Mouse (Mus musculus) heart, embryonic 10.5 days (tissue): ENCODE results near the gene Efnb3. TPM values are rescaled to one million over a fixed set of nuclear protein-coding genes. Genes with fewer than 3 reads are reported as not detected.
"Not testable (repeated sequence)": the region's sequence is repeated elsewhere in the genome, so short reads cannot be mapped to it uniquely, and the experiment has no call there.

Source experiments
- DNase-seq: peaks from one replicate; pipeline ENCODE4 v3.0.0-alpha.2; 2017; ENCODE audit warnings: low spot score
- H3K27ac ChIP-seq: fragments of 300-500 bp; sonication (generic); 2 replicates; pipeline ENCODE4 v1.5.1; 2016; ENCODE audit warnings: mild to moderate bottlenecking
- H3K27me3 ChIP-seq: fragments of 300-500 bp; sonication (generic); 2 replicates; pipeline ENCODE4 v1.6.1; 2016; ENCODE audit warnings: mild to moderate bottlenecking; ENCODE audit not compliant: poor library complexity, insufficient read depth, severe bottlenecking
- H3K36me3 ChIP-seq: fragments of 300-500 bp; sonication (generic); 2 replicates; pipeline ENCODE4 v1.6.1; 2016; ENCODE audit warnings: mild to moderate bottlenecking, moderate library complexity
- H3K4me1 ChIP-seq: fragments of 300-500 bp; sonication (generic); 2 replicates; pipeline ENCODE4 v1.6.1; 2016; ENCODE audit warnings: mild to moderate bottlenecking
- H3K4me3 ChIP-seq: fragments of 300-500 bp; sonication (generic); 2 replicates; pipeline ENCODE4 v1.5.1; 2016; ENCODE audit warnings: mild to moderate bottlenecking, moderate library complexity
- H3K9me3 ChIP-seq: fragments of 300-500 bp; sonication (generic); 2 replicates; pipeline ENCODE4 v1.6.1; 2016; ENCODE audit warnings: mild to moderate bottlenecking, moderate library complexity
- whole genome bisulfite sequencing: fragments of 180-500 bp; shearing (Covaris S2); methylation state at CpG from one replicate; pipeline ENCODE4 v1.1.7; 2016; 5-methylcytosine and 5-hydroxymethylcytosine counted together
- polyA plus RNA-seq: library from polyadenylated mRNA; unstranded; fragments of >200 nt; fragmentation: Nextera tagmentation; extraction: Ambion mirVana; gene quantifications from 2 replicates; pipeline ENCODE4 v1.2.1, GENCODE M21; 2016

Efnb3 gene
- polyA plus RNA-seq, 1 experiment from 2014 or later: 61.0 TPM

GRCm38 (mm10) chr11:69557381-69557958 lies 2.5 kb downstream of the Efnb3 start:
- peaks cover 17% of the 10 kb centered on the region for H3K27me3 ChIP-seq
- no peaks in the 10 kb centered on the region for H3K9me3 ChIP-seq
- H3K27ac ChIP-seq: no peak overlapping the region
- H3K4me3 ChIP-seq: peak overlapping the region; percentile 76
- peaks cover 39% of the 10 kb centered on the region for H3K36me3 ChIP-seq
- H3K4me1 ChIP-seq: peaks cover 91% of the 10 kb centered on the region
- no peak for DNase-seq
- WGBS: 34% methylated on average over 14 of the region's 14 CpGs

DNA sequence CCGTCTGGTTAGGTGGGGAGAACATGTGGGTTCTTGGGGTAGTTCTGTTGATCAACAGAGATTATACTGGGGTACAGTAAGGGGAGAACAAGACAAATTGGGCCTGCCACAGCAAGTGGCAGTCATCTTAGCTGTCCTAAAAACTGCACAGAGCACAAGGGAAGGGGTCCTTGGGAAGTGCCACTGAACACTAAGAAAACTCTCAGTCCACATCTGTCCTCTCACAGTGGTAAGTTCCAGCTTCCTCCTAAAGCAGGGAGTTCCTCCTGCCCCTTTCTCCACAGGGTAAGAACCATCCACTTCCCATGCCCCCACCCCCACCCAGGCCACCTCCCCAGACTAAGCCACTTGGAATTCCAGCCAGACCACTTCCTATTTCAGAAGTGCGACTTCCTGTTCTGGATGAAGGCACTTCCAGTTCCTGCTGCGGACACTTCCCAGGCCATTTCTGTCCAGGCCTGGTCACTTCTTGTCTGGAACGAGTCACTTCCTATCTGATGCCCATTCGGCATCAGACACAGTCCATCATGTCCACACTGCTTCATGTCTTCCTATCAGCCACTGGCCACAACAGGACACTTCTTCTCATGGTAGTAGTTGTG lies 5.4 kb downstream of the Efnb3 start:
- peak overlapping the region; percentile 29; the same call in 1 of the 2 replicates for H3K27ac ChIP-seq
- peaks cover 25% of the 10 kb centered on the region for H3K27me3 ChIP-seq

DNA sequence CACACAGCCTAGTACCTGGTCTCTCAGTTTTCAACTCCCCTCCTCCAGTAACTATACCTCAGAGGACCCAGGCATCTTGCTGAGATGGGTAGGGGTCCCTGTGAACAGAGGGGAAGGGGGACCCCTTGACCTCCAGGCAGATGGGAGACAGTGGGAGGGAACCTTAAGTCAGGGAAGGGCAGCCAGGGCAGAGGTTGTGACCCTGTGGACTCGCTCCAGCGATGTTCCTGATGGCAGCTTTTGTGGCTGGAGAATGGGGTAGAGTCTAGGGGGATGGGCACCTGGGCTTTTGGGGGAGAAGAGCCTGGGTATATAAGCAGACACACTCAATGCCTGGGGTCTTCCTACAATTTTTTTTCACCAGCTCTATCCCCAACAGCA lies 6.7 kb downstream of the Efnb3 start:
- H3K27me3 ChIP-seq: peaks cover 38% of the 10 kb centered on the region
- no peak for DNase-seq
- peaks cover 30% of the 10 kb centered on the region for H3K36me3 ChIP-seq
- 17% methylated on average over 2 of the region's 2 CpGs for WGBS
- H3K4me3 ChIP-seq: no peak overlapping the region
- no peaks in the 10 kb centered on the region for H3K9me3 ChIP-seq
- peaks cover 58% of the 10 kb centered on the region for H3K4me1 ChIP-seq
- peak overlapping the region; percentile 42 for H3K27ac ChIP-seq

More for the DNA sequence above, 5.4 kb downstream of the Efnb3 start:
- Histone ChIP-seq H3K9me3 (no peaks in the 10 kb centered on the region), H3K4me3 (no peak overlapping the region), H3K4me1 (peaks cover 63% of the 10 kb centered on the region), H3K36me3 (peaks cover 30% of the 10 kb centered on the region)
- DNase-seq: no peak
- 65% methylated on average over 5 of the region's 5 CpGs for WGBS

- peaks cover 30% of the 10 kb centered on the region for H3K36me3 ChIP-seq
- H3K9me3 ChIP-seq: no peaks in the 10 kb centered on the region
- H3K4me1 ChIP-seq: peaks cover 56% of the 10 kb centered on the region
- peak overlapping the region; percentile 42 for H3K27ac ChIP-seq
- no peak overlapping the region for H3K4me3 ChIP-seq
- DNase-seq: no peak
- WGBS: 22% methylated on average over 14 of the region's 14 CpGs
- peaks cover 44% of the 10 kb centered on the region for H3K27me3 ChIP-seq
Measured at GRCm38 (mm10) chr11:69552622-69553340, 7.2 kb downstream of the Efnb3 start.

- H3K27ac ChIP-seq: no peak overlapping the region
- peaks cover 56% of the 10 kb centered on the region for H3K4me1 ChIP-seq
- WGBS: 76% methylated on average over 4 of the region's 4 CpGs
- DNase-seq: no peak
- peaks cover 22% of the 10 kb centered on the region for H3K36me3 ChIP-seq
- H3K4me3 ChIP-seq: no peak overlapping the region
- H3K9me3 ChIP-seq: no peaks in the 10 kb centered on the region
- peaks cover 38% of the 10 kb centered on the region for H3K27me3 ChIP-seq
Measured at GRCm38 (mm10) chr11:69551310-69551709, 8.7 kb downstream of the Efnb3 start.

- Histone ChIP-seq H3K27me3 (peaks cover 32% of the 10 kb centered on the region), H3K36me3 (peaks cover 1% of the 10 kb centered on the region; the same call in 1 of the 2 replicates), H3K9me3 (no peaks in the 10 kb centered on the region), H3K27ac (peak within 1 kb of the TSS; percentile 33; the same call in 1 of the 2 replicates), H3K4me3 (no peak within 1 kb of the TSS), H3K4me1 (peaks cover 49% of the 10 kb centered on the region)
- no peak for DNase-seq
- WGBS: 43% methylated on average over 12 of the region's 12 CpGs
Measured at GRCm38 (mm10) chr11:69549060-69549656, 10.8 kb downstream of the Efnb3 start, which contains the start of gene Dnah2. TSS of gene Dnah2 (minus strand) at chr11:69549110.

DNA sequence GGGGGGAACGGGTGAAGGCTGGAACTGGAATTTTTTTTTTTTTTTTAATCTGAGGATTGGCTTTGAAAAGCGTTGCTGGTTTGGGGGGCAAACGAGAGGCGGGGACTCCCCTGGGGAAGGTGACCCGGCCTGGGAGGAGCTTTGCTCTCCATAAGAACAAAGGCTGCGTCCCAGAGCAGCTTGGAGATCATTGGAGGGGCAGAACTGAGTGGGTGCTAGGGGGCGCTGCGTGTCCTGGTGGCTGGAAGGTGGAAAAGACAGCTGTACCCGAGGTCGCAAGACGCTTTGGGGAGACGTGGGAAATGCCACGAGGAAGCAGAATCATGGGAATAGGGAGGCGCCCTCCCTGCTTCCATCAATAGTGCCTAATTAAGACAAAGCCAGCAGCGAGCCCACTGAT lies 12.9 kb downstream of the Efnb3 start:
- peak overlapping the region; percentile 92 for H3K27ac ChIP-seq
- H3K36me3 ChIP-seq: no peaks in the 10 kb centered on the region
- no peak for DNase-seq
- no peaks in the 10 kb centered on the region for H3K9me3 ChIP-seq
- H3K27me3 ChIP-seq: peaks cover 34% of the 10 kb centered on the region
- peaks cover 37% of the 10 kb centered on the region for H3K4me1 ChIP-seq
- WGBS: 7% methylated on average over 15 of the region's 15 CpGs
- H3K4me3 ChIP-seq: peak overlapping the region; percentile 69

- H3K36me3 ChIP-seq: no peaks in the 10 kb centered on the region
- peaks cover 34% of the 10 kb centered on the region for H3K27me3 ChIP-seq
- DNase-seq: peak; percentile 91
- H3K4me3 ChIP-seq: peak overlapping the region; percentile 69
- no peaks in the 10 kb centered on the region for H3K9me3 ChIP-seq
- H3K4me1 ChIP-seq: peaks cover 37% of the 10 kb centered on the region
- under 1% methylated on average over 44 of the region's 44 CpGs for WGBS
- H3K27ac ChIP-seq: peak overlapping the region; percentile 92
Measured at GRCm38 (mm10) chr11:69546423-69547053, 13.5 kb downstream of the Efnb3 start.

GRCm38 (mm10) chr11:69545957-69546356 lies 14.0 kb downstream of the Efnb3 start:
- Histone ChIP-seq H3K36me3 (no peaks in the 10 kb centered on the region), H3K4me3 (peak overlapping the region; percentile 69), H3K4me1 (peaks cover 37% of the 10 kb centered on the region), H3K27ac (peak overlapping the region; percentile 92), H3K9me3 (no peaks in the 10 kb centered on the region), H3K27me3 (peaks cover 34% of the 10 kb centered on the region)
- DNase-seq: no peak
- 22% methylated on average over 7 of the region's 7 CpGs for WGBS

DNA sequence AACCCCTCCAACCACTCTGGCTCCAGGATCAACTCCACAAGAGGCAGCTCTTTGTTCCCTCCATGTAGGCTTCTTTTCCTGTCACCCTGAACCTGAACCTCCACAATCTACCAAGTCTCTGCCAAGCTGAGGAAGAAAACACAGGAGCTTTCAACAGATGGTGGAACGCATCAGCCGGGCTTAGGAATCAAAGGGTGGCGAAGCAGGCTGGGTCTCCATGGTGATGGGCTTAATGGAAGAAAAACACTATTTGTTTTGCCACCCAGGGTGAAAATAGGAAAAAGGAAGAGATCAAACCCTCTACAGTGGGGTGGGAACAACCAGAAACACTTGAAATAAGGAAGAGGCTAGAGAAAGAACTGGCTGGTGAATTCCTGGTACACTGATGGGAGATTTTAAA lies 16.4 kb downstream of the Efnb3 start:
- 41% methylated on average over 3 of the region's 3 CpGs for WGBS
- Histone ChIP-seq H3K36me3 (no peaks in the 10 kb centered on the region), H3K4me3 (no peak overlapping the region), H3K27me3 (peaks cover 16% of the 10 kb centered on the region), H3K27ac (no peak overlapping the region), H3K9me3 (no peaks in the 10 kb centered on the region), H3K4me1 (peaks cover 29% of the 10 kb centered on the region)
- DNase-seq: no peak

GRCm38 (mm10) chr11:69541741-69542140 lies 18.3 kb downstream of the Efnb3 start:
- not testable (repeated sequence) for H3K9me3 ChIP-seq, H3K27me3 ChIP-seq, H3K4me3 ChIP-seq, H3K36me3 ChIP-seq, DNase-seq, H3K27ac ChIP-seq
- H3K4me1 ChIP-seq: peaks cover 15% of the 10 kb centered on the region
- WGBS: 43% methylated on average over 1 of the region's 3 CpGs

DNA sequence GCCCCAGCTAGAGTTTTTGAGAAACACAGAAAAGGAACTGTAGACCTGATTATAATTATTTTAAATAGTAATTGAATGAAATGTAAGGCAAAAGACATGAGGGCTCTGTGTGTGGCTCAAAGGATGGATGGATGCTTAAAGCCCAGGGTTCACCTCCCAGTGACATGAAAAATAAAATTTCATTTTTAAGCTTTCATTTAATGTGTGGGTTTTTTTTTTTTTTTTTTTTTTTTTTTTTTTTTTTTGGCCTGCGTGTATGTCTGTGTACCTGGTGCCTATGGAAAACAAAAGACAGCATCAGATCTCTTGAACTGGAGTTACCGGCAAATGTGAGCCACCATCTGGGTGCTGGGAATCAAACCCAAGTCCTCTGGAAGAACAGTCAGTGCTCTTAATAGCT lies 19.3 kb downstream of the Efnb3 start:
- 96% methylated on average over 2 of the region's 2 CpGs for WGBS
- H3K4me1 ChIP-seq: peaks cover 5% of the 10 kb centered on the region; the same call in 1 of the 2 replicates

More for the DNA sequence above, 19.3 kb downstream of the Efnb3 start:
- no peak overlapping the region for H3K27ac ChIP-seq
- DNase-seq: no peak
- H3K36me3 ChIP-seq: no peaks in the 10 kb centered on the region
- 0 out of 2 replicates have a peak, but pooled peaks cover 5% of the 10 kb centered on the region for H3K27me3 ChIP-seq
- no peaks in the 10 kb centered on the region for H3K9me3 ChIP-seq
- H3K4me3 ChIP-seq: no peak overlapping the region
